Mouse (Mus musculus): ENCODE results near the gene Sh3rf1. TPM values are rescaled to one million over a fixed set of nuclear protein-coding genes. Genes with fewer than 3 reads are reported as not detected.
A peak's percentile ranks its signal among the peaks of the same experiment; 100 is the strongest.

Sh3rf1 gene
- polyA plus RNA-seq (2012; rRNA removed) (8.8 and 9.9 TPM in 2 replicates), polyA plus RNA-seq (2014; fragmentation: Nextera tagmentation; extraction: Ambion mirVana) (12.8 and 15.2 TPM in 2 replicates)

- peak; percentile 64 for DNase-seq (ENCODE audit: low spot score)
- WGBS = under 1% methylated on average over 45 of the region's 84 CpGs
Measured at GRCm38 (mm10) chr8:61223729-61224379, at the start of gene Sh3rf1. Gene Sh3rf1 (plus strand): TSS chr8:61223872.

GRCm38 (mm10) chr8:61173921-61174492 is 49.7 kb upstream of the Sh3rf1 start:
- Histone ChIP-seq H3K4me3 (replicated peaks; ENCODE audit: low read length) (no peak overlapping the region), H3K9ac (ENCODE audit: low read depth, low read length, severe bottlenecking) (no peak overlapping the region), H3K9me3 (ENCODE audit: control insufficient read depth, low read length) (no peaks in the 10 kb centered on the region), H3K36me3 (ENCODE audit: control insufficient read depth, insufficient read depth, low read length) (no peaks in the 10 kb centered on the region), H3K27me3 (ENCODE audit: control insufficient read depth, insufficient read depth, low read length) (no peaks in the 10 kb centered on the region), H3K4me1 (ENCODE audit: control insufficient read depth, insufficient read depth, low read length) (no peaks in the 10 kb centered on the region), H3K27ac (replicated peaks; ENCODE audit: low read depth, low read length) (no peak overlapping the region), H3K4me2 (replicated peaks; ENCODE audit: low read depth, low read length, severe bottlenecking) (no peak overlapping the region)
- TF ChIP-seq POLR2A (IDR thresholded peaks at IDR 0.05; ENCODE audit: borderline replicate concordance, extremely low read depth, insufficient read depth, insufficient read length) = no peak
- ATAC-seq (ENCODE audit: low FRiP score, low read depth) (no peak), DNase-seq (ENCODE audit: low spot score) (no peak)
- WGBS = 64% methylated on average over 7 of the region's 7 CpGs

More at GRCm38 (mm10) chr8:61223729-61224379, at the start of gene Sh3rf1:
- Histone ChIP-seq H3K9ac (ENCODE audit: low read depth, low read length, severe bottlenecking) (peak within 1 kb of the TSS; percentile 78), H3K27me3 (ENCODE audit: control insufficient read depth, insufficient read depth, low read length) (no peaks in the 10 kb centered on the region), H3K4me2 (replicated peaks; ENCODE audit: low read depth, low read length, severe bottlenecking) (peak within 1 kb of the TSS; percentile 88), H3K9me3 (ENCODE audit: control insufficient read depth, low read length) (no peaks in the 10 kb centered on the region), H3K27ac (replicated peaks; ENCODE audit: low read depth, low read length) (peak within 1 kb of the TSS; percentile 61), H3K4me1 (ENCODE audit: control insufficient read depth, insufficient read depth, low read length) (peaks cover 35% of the 10 kb centered on the region), H3K4me3 (replicated peaks; ENCODE audit: low read length) (peak within 1 kb of the TSS; percentile 81), H3K36me3 (ENCODE audit: control insufficient read depth, insufficient read depth, low read length) (peaks cover 5% of the 10 kb centered on the region; the same call in 1 of the 2 replicates)
- ATAC-seq (ENCODE audit: low FRiP score, low read depth) = peak; percentile 84
- TF ChIP-seq POLR2A (IDR thresholded peaks at IDR 0.05; ENCODE audit: borderline replicate concordance, extremely low read depth, insufficient read depth, insufficient read length) = 0 out of 2 replicates have a peak, but pooled peaks have one; percentile 9

GRCm38 (mm10) chr8:61175876-61176275 is 47.8 kb upstream of the Sh3rf1 start:
- DNase-seq (ENCODE audit: low spot score) (no peak), ATAC-seq (ENCODE audit: low FRiP score, low read depth) (no peak)
- Histone ChIP-seq H3K4me2 (replicated peaks; ENCODE audit: low read depth, low read length, severe bottlenecking) (no peak overlapping the region), H3K9me3 (ENCODE audit: control insufficient read depth, low read length) (no peaks in the 10 kb centered on the region), H3K4me3 (replicated peaks; ENCODE audit: low read length) (no peak overlapping the region), H3K9ac (ENCODE audit: low read depth, low read length, severe bottlenecking) (no peak overlapping the region), H3K4me1 (ENCODE audit: control insufficient read depth, insufficient read depth, low read length) (no peaks in the 10 kb centered on the region), H3K36me3 (ENCODE audit: control insufficient read depth, insufficient read depth, low read length) (no peaks in the 10 kb centered on the region), H3K27ac (replicated peaks; ENCODE audit: low read depth, low read length) (no peak overlapping the region), H3K27me3 (ENCODE audit: control insufficient read depth, insufficient read depth, low read length) (no peaks in the 10 kb centered on the region)
- TF ChIP-seq POLR2A (IDR thresholded peaks at IDR 0.05; ENCODE audit: borderline replicate concordance, extremely low read depth, insufficient read depth, insufficient read length) = no peak
- 94% methylated on average over 2 of the region's 2 CpGs for WGBS

- Histone ChIP-seq H3K4me2 (replicated peaks; ENCODE audit: low read depth, low read length, severe bottlenecking) (no peak overlapping the region), H3K9me3 (ENCODE audit: control insufficient read depth, low read length) (no peaks in the 10 kb centered on the region), H3K27ac (replicated peaks; ENCODE audit: low read depth, low read length) (no peak overlapping the region), H3K36me3 (ENCODE audit: control insufficient read depth, insufficient read depth, low read length) (no peaks in the 10 kb centered on the region), H3K4me1 (ENCODE audit: control insufficient read depth, insufficient read depth, low read length) (no peaks in the 10 kb centered on the region), H3K9ac (ENCODE audit: low read depth, low read length, severe bottlenecking) (no peak overlapping the region), H3K27me3 (ENCODE audit: control insufficient read depth, insufficient read depth, low read length) (no peaks in the 10 kb centered on the region), H3K4me3 (replicated peaks; ENCODE audit: low read length) (no peak overlapping the region)
- TF ChIP-seq POLR2A (IDR thresholded peaks at IDR 0.05; ENCODE audit: borderline replicate concordance, extremely low read depth, insufficient read depth, insufficient read length) = no peak
- WGBS = 72% methylated on average over 12 of the region's 12 CpGs
- DNase-seq (ENCODE audit: low spot score) (no peak), ATAC-seq (ENCODE audit: low FRiP score, low read depth) (no peak)
Measured at GRCm38 (mm10) chr8:61177680-61178593, 45.7 kb upstream of the Sh3rf1 start.

GRCm38 (mm10) chr8:61178594-61179140 is 45.0 kb upstream of the Sh3rf1 start:
- ATAC-seq (ENCODE audit: low FRiP score, low read depth) (no peak), DNase-seq (ENCODE audit: low spot score) (no peak)
- no peaks in the 10 kb centered on the region for H3K27me3 ChIP-seq (ENCODE audit: control insufficient read depth, insufficient read depth, low read length)
- WGBS = 62% methylated on average over 11 of the region's 11 CpGs
- no peaks in the 10 kb centered on the region for H3K36me3 ChIP-seq (ENCODE audit: control insufficient read depth, insufficient read depth, low read length)
- H3K9ac ChIP-seq (ENCODE audit: low read depth, low read length, severe bottlenecking) = no peak overlapping the region
- H3K4me2 ChIP-seq (replicated peaks; ENCODE audit: low read depth, low read length, severe bottlenecking) = no peak overlapping the region
- no peaks in the 10 kb centered on the region for H3K4me1 ChIP-seq (ENCODE audit: control insufficient read depth, insufficient read depth, low read length)
- TF ChIP-seq POLR2A (IDR thresholded peaks at IDR 0.05; ENCODE audit: borderline replicate concordance, extremely low read depth, insufficient read depth, insufficient read length) = no peak
- H3K9me3 ChIP-seq (ENCODE audit: control insufficient read depth, low read length) = no peaks in the 10 kb centered on the region
- H3K27ac ChIP-seq (replicated peaks; ENCODE audit: low read depth, low read length) = no peak overlapping the region
- no peak overlapping the region for H3K4me3 ChIP-seq (replicated peaks; ENCODE audit: low read length)

Measured in limb, embryonic 14.5 days (tissue).